Mouse (Mus musculus) cerebellum, adult 9-11 months (tissue): Measurements from ENCODE around the gene Olfr603.
"Not testable (repeated sequence)": the region's sequence is repeated elsewhere in the genome, so short reads cannot be mapped to it uniquely, and the experiment has no call there.

ENCODE experiments used
- DNase-seq: peaks from one replicate; pipeline ENCODE4 v3.0.0; 2022

Gene Olfr603

GRCm38 (mm10) chr7:103386077-103386476, at the start of gene Olfr603:
Olfr603 (minus strand) TSS chr7:103386177.
- DNase-seq = no peak

GRCm38 (mm10) chr7:103414772-103415171, 28.8 kb upstream of the Olfr603 start, which contains the start of gene Usp17lc:
Usp17lc (plus strand) TSS chr7:103415072.
- DNase-seq = not testable (repeated sequence)

- not testable (repeated sequence) for DNase-seq
These were observed 20.6 kb upstream of the Olfr603 start for GRCm38 (mm10) chr7:103406521-103407055.

- DNase-seq = no peak
These were observed 13.0 kb upstream of the Olfr603 start for GRCm38 (mm10) chr7:103398981-103399380.

GRCm38 (mm10) chr7:103397758-103398157, 11.8 kb upstream of the Olfr603 start:
- DNase-seq = no peak

GRCm38 (mm10) chr7:103362555-103362954, 23.4 kb downstream of the Olfr603 start, which contains the start of gene Olfr601:
Olfr601 (minus strand) TSS chr7:103362655.
- no peak for DNase-seq

GRCm38 (mm10) chr7:103349569-103349968, 36.4 kb downstream of the Olfr603 start, which contains the start of gene Olfr600:
Olfr600 (minus strand) TSS chr7:103349669.
- DNase-seq = no peak

- no peak for DNase-seq
These were observed 50.4 kb downstream of the Olfr603 start, which contains the start of gene Olfr599 for GRCm38 (mm10) chr7:103335617-103336016. Olfr599 (plus strand) TSS chr7:103335917.
